Comparison of ENCODE assay signal across 16 mouse cellular contexts in the genomic region with DNA sequence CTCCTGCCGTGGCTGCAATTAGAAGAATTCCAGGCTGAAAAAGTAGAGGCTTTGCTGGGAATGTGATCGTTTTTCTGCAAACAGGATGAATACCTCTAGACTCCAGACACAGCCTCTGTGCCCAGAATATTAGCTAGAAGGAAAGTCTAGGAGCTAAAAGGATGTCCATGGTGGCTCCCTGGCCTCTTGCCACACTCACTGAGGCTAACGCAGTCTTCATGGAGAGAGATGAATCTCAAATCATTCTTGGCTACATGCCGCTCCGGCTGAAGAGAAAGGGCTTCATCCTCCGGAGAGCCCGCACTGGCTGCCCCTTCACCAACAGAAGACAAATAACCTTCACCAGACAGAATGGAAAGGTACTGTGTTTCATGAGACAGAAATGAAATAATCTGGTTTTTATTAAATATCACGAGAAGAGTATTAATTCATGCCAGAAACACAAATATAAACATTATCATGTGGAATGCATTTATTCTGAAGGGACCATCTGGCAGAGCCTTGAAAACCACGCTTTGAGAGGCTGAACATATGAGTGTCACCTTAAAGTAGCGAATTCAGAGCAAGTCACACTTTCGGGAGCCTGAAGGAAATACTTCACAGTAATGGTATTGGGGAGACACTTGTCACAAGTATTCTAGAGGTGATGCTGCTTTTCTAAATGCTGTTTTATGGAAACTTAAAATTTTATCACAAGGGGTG. TPM values are rescaled to one million over a fixed set of nuclear protein-coding genes. Genes with fewer than 3 reads are reported as not detected.
DNase-seq lines count a peak whose midpoint lies in the region; ATAC-seq and TF ChIP-seq lines count a peak whose summit lies in the region.
"Had no signal": no experiment of that assay in that cellular context is flagged by ENCODE, and none has a peak within 500 bp of the region (broad histone marks: within the 10 kb centered on the region; RNA-seq: fewer than 3 reads in every experiment).

No protein-coding gene starts in this region.

- 61% methylated on average over 11 of the region's 11 CpGs for WGBS in embryonic facial prominence, embryonic 11.5 days
- 64% methylated on average over 11 of the region's 11 CpGs for WGBS in embryonic facial prominence, embryonic 10.5 days
- 29% methylated on average over 11 of the region's 11 CpGs for WGBS in embryonic facial prominence, embryonic 15.5 days
- WGBS in midbrain, postnatal 0 days = 72% methylated on average over 11 of the region's 11 CpGs

- no peak overlapping the region for H3K4me3 ChIP-seq in embryonic facial prominence, embryonic 11.5 days (ENCODE audit: low read depth, low read length)
- no peak overlapping the region for H3K4me3 ChIP-seq in embryonic facial prominence, embryonic 10.5 days
- H3K4me3 ChIP-seq in embryonic facial prominence, embryonic 15.5 days (replicated peaks) = 0 out of 2 replicates have a peak overlapping the region, but pooled peaks have one; percentile 4
- no peak overlapping the region for H3K4me3 ChIP-seq in midbrain, postnatal 0 days (ENCODE audit: low read depth, low read length)

- TF ChIP-seq CTCF in midbrain, postnatal 0 days (IDR thresholded peaks at IDR 0.05) = no peak

- H3K27ac ChIP-seq in embryonic facial prominence, embryonic 11.5 days (replicated peaks; ENCODE audit: low read depth, low read length) = no peak overlapping the region
- no peak overlapping the region; the same call in 1 of the 2 replicates for H3K27ac ChIP-seq in embryonic facial prominence, embryonic 10.5 days (replicated peaks)
- H3K27ac ChIP-seq in embryonic facial prominence, embryonic 15.5 days (replicated peaks) = peak overlapping the region; percentile 83
- H3K27ac ChIP-seq in midbrain, postnatal 0 days (ENCODE audit: low read depth, low read length) = no peak overlapping the region

- no peak overlapping the region for H3K4me2 ChIP-seq in embryonic facial prominence, embryonic 11.5 days (ENCODE audit: low read depth, low read length)
- peak overlapping the region; percentile 27 for H3K4me2 ChIP-seq in embryonic facial prominence, embryonic 15.5 days (replicated peaks)
- no peak overlapping the region for H3K4me2 ChIP-seq in midbrain, postnatal 0 days (ENCODE audit: low read depth, low read length, poor library complexity, severe bottlenecking)

- no peaks in the 10 kb centered on the region for H3K9me3 ChIP-seq in embryonic facial prominence, embryonic 11.5 days (replicated peaks; ENCODE audit: control insufficient read depth, low read length)
- H3K9me3 ChIP-seq in embryonic facial prominence, embryonic 10.5 days = no peaks in the 10 kb centered on the region
- no peaks in the 10 kb centered on the region for H3K9me3 ChIP-seq in embryonic facial prominence, embryonic 15.5 days (replicated peaks)
- no peaks in the 10 kb centered on the region for H3K9me3 ChIP-seq in midbrain, postnatal 0 days (ENCODE audit: low read length)

- no peak for ATAC-seq in embryonic facial prominence, embryonic 11.5 days (replicated peaks; ENCODE audit: insufficient number of reproducible peaks, low FRiP score, low TSS enrichment, low read depth)
- ATAC-seq in embryonic facial prominence, embryonic 15.5 days (ENCODE audit: insufficient number of reproducible peaks, low FRiP score, low TSS enrichment, low read depth) = peak; percentile 56; the same call in 1 of the 2 replicates
- no peak for ATAC-seq in midbrain, postnatal 0 days (ENCODE audit: low FRiP score)

- H3K27me3 ChIP-seq in embryonic facial prominence, embryonic 11.5 days (ENCODE audit: control insufficient read depth, insufficient read depth, low read length) = no peaks in the 10 kb centered on the region
- H3K27me3 ChIP-seq in embryonic facial prominence, embryonic 10.5 days (replicated peaks; ENCODE audit: low read depth, poor library complexity, severe bottlenecking) = no peaks in the 10 kb centered on the region
- no peaks in the 10 kb centered on the region for H3K27me3 ChIP-seq in embryonic facial prominence, embryonic 15.5 days
- no peaks in the 10 kb centered on the region for H3K27me3 ChIP-seq in midbrain, postnatal 0 days (ENCODE audit: insufficient read depth, low read length)

- no peaks in the 10 kb centered on the region for H3K4me1 ChIP-seq in embryonic facial prominence, embryonic 11.5 days (ENCODE audit: control insufficient read depth, insufficient read depth, low read length)
- H3K4me1 ChIP-seq in embryonic facial prominence, embryonic 10.5 days = peaks cover 14% of the 10 kb centered on the region
- H3K4me1 ChIP-seq in embryonic facial prominence, embryonic 15.5 days = peaks cover 23% of the 10 kb centered on the region
- no peaks in the 10 kb centered on the region for H3K4me1 ChIP-seq in midbrain, postnatal 0 days (ENCODE audit: insufficient read depth, low read length)

- DNase-seq in embryonic facial prominence, embryonic 11.5 days (ENCODE audit: low spot score) = peak; percentile 52
- no peak for DNase-seq in embryonic facial prominence, embryonic 10.5 days (ENCODE audit: low spot score)
- DNase-seq in right cerebral cortex, adult 2 months (ENCODE audit: low spot score in 2 of 2) = peak; percentile 18 to 23
- DNase-seq in right cerebral cortex, postnatal 36 days (ENCODE audit: low spot score in 2 of 2) = no peak
- no peak for DNase-seq in gastrocnemius, postnatal 25 days
- no peak for DNase-seq in midbrain, postnatal 0 days (ENCODE audit: low spot score)
- DNase-seq in testis, postnatal 10 days (ENCODE audit: low spot score) = no peak
- DNase-seq: lung, postnatal 36 days; midbrain, embryonic 14.5 days; thymus, adult 2 months had no signal

- H3K36me3 ChIP-seq in embryonic facial prominence, embryonic 11.5 days (replicated peaks; ENCODE audit: control insufficient read depth, insufficient read depth, low read depth, low read length) = no peaks in the 10 kb centered on the region
- H3K36me3 ChIP-seq in embryonic facial prominence, embryonic 10.5 days (replicated peaks) = no peaks in the 10 kb centered on the region
- no peaks in the 10 kb centered on the region for H3K36me3 ChIP-seq in embryonic facial prominence, embryonic 15.5 days
- H3K36me3 ChIP-seq in midbrain, postnatal 0 days (ENCODE audit: insufficient read depth, low read length) = no peaks in the 10 kb centered on the region

- no peak overlapping the region for H3K9ac ChIP-seq in embryonic facial prominence, embryonic 11.5 days (replicated peaks; ENCODE audit: low read length)
- no peak overlapping the region for H3K9ac ChIP-seq in embryonic facial prominence, embryonic 15.5 days
- no peak overlapping the region for H3K9ac ChIP-seq in midbrain, postnatal 0 days (replicated peaks; ENCODE audit: low read length, poor library complexity, severe bottlenecking)

RNA-seq across cellular contexts. Expression of gene 1700011L22Rik, which starts 46.8 kb away (rescaled TPM):
- not detected in 2 replicates for polyA plus RNA-seq in embryonic facial prominence, embryonic 11.5 days (2014; fragmentation: Nextera tagmentation; extraction: Ambion mirVana)
- not detected in 2 replicates for polyA plus RNA-seq in embryonic facial prominence, embryonic 10.5 days (2016; fragmentation: Nextera tagmentation; extraction: Ambion mirVana)
- not detected in 2 replicates for polyA plus RNA-seq in embryonic facial prominence, embryonic 15.5 days (2015; fragmentation: Nextera tagmentation; extraction: Ambion mirVana)
- not detected for total RNA-seq in gastrocnemius, postnatal 25 days (2021)
- not detected in 2 replicates for total RNA-seq in midbrain, postnatal 0 days (2014; rRNA removed)
- not detected in 2 replicates for polyA plus RNA-seq in midbrain, postnatal 0 days (2015; fragmentation: Nextera tagmentation; extraction: Ambion mirVana)
- polyA plus RNA-seq: heart, embryonic 14.5 days; hindbrain, embryonic 16.5 days; kidney, embryonic 16.5 days; limb, embryonic 11.5 days; midbrain, embryonic 14.5 days; neural tube, embryonic 11.5 days; thymus, adult 2 months had no signal

Comparison
In these comparisons a context has a peak if more than half of its experiments do, and no peak if none do; other contexts are left out.
1. DNase-seq: peak in embryonic facial prominence, embryonic 11.5 days (single experiment) and right cerebral cortex, adult 2 months (2 of 2); none in embryonic facial prominence, embryonic 10.5 days (single experiment), right cerebral cortex, postnatal 36 days (0 of 2), gastrocnemius, postnatal 25 days (single experiment), midbrain, postnatal 0 days (single experiment) and testis, postnatal 10 days (single experiment).